Mouse (Mus musculus) gastrocnemius, postnatal 25 days (tissue): Measurements from ENCODE around the gene Mgat4a. TPM values are rescaled to one million over a fixed set of nuclear protein-coding genes. Genes with fewer than 3 reads are reported as not detected.

Experiments
- DNase-seq: peaks from one replicate; pipeline ENCODE4 v3.0.0; 2022
- long read RNA-seq, 2 experiments: library from polyadenylated mRNA; stranded (forward); transcript quantifications; one replicate each; pipeline ENCODE4 v2.0.0; 2021
- total RNA-seq, 2 experiments: library from RNA; stranded (reverse); gene quantifications; 1 replicate in 1 of 2; 2 replicates in 1 of 2; pipeline ENCODE4 v1.2.3; 2021

Gene Mgat4a
- 1 to 10 TPM; 3.5 to 4.6 TPM for total RNA-seq
- long read RNA-seq, experiment 1 = 0 reads
- long read RNA-seq, experiment 2, partial matches to known transcripts = 0 of 2 reads
- long read RNA-seq, experiment 2, other reads (novel, unspliced or antisense) = 2 of 2 reads

- DNase-seq = peak; percentile 93
Observed at GRCm38 (mm10) chr1:37540810-37541658, at the start of gene Mgat4a. Gene Mgat4a, minus strand, starts transcription at chr1:37541016.

- DNase-seq = peak; percentile 61
Observed at GRCm38 (mm10) chr1:37585809-37586480, 45.1 kb upstream of the Mgat4a start.

- DNase-seq = no peak
Observed at GRCm38 (mm10) chr1:37583795-37584464, 43.1 kb upstream of the Mgat4a start.

GRCm38 (mm10) chr1:37583167-37583566 is 42.4 kb upstream of the Mgat4a start:
- no peak for DNase-seq

DNA sequence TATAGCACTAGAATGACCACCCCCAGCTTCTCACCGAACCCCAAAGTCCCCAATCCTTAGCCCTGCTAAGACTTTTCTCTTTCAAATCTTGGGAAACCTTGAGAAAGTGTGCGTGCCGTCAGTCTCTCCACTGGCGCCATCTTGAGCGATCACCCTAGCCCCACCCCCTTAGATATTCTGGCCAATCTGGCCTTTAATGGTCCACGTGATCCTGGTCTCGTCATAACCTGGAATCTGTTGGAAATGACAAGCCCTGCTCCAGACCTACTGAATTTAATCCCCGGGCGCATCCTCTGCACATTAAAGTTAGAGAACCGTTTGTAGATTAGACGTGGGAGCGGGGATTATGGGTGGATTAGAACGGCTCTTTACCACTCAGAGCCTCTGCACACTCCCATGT is 38.9 kb upstream of the Mgat4a start:
- no peak for DNase-seq

- DNase-seq = no peak
Observed at GRCm38 (mm10) chr1:37572528-37573272, 31.9 kb upstream of the Mgat4a start.

- no peak for DNase-seq
Observed at GRCm38 (mm10) chr1:37568379-37568778, 27.6 kb upstream of the Mgat4a start.

GRCm38 (mm10) chr1:37566754-37567153 is 25.9 kb upstream of the Mgat4a start:
- no peak for DNase-seq

GRCm38 (mm10) chr1:37566344-37566743 is 25.5 kb upstream of the Mgat4a start:
- DNase-seq = no peak

DNA sequence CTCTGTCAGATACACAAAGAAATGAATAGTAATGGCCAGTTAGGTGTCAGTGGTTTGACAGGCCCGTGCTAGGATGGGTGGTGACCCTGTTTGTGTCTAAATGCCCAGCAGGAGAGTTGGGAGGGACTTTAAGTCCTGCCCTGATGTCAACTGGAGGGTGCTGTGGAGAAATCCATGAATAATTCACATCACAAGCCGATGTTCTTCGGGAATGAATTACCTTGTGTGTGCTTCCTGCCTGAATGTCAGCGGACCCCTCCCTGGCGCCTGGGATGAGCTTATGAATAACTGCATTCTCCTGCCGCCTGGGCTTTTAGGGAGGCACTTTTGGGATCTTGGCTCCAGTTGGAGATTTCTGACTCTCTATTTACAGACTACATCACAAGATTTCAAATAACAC is 24.6 kb upstream of the Mgat4a start:
- no peak for DNase-seq

GRCm38 (mm10) chr1:37561955-37562354 is 21.1 kb upstream of the Mgat4a start:
- DNase-seq = no peak

DNA sequence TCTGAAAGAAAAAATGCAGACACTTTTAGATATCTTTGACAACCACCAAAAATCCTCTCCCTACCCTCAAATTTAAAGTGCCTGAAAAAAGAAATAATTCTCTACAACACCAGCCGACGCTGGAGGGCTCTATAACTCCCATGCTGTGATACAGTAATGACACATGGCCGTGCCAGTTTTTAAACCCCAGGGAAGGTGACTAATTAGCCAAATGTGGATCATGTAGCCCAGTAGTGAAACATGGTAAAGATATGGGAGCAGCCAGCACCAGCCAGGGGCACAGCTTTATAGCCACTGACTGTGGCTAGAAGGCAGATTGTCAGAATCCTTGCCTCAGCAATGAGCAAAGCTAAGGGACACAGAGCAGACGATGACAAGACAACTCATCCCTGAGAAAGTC is 19.5 kb upstream of the Mgat4a start:
- DNase-seq = no peak

DNA sequence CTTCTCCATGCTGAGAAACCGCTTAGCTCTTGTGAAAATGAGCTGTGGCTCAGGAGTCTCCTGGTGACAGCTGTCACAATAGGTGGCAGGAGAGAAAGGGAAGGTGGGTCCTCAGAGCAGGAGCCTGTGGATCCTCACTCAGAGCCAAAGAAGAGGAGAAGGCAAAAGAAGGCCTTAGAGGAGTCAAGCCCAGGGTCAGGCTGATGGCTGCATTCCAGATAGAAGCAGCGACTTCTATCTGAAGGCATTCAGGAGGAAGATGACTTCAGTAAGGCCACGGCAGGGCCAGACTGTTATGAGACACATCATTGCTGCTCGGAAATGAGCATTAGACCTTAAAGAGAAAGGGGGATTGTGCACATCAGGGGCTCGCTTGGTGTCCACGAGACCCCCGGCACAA is 11.2 kb upstream of the Mgat4a start:
- no peak for DNase-seq

GRCm38 (mm10) chr1:37549501-37549900 is 8.7 kb upstream of the Mgat4a start:
- DNase-seq = no peak

DNA sequence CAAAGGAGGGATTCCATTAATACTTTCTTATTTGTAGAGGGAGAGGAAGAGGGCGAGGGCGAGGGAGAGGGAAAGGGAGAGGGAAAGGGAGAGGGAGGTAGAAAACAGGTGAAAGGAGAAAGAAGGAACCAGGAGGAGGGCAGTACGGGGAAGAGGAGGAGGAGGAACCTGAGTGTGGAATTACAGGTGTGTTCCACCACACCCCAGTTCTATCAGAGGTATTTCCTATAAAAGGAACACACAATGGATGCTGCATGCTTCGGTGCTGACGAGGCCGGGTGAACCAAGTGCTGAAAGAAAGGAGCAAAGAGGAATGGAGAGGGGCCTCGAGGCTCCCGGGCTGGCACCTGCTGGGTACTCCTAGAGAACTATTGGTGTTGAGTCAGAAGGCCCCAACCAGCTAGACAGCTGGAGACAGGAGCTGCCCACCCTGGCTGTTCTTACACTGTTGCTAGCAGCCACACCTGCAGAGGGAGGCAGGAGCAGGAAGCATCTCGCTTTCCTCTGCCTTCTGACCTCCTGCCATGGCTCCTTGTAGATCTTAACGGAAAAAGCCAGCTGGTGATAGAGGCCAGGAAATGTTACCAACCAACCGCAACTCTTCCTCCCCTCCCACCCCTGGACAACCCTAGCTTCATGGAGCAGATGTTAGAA is 5.7 kb upstream of the Mgat4a start:
- peak; percentile 15 for DNase-seq

DNA sequence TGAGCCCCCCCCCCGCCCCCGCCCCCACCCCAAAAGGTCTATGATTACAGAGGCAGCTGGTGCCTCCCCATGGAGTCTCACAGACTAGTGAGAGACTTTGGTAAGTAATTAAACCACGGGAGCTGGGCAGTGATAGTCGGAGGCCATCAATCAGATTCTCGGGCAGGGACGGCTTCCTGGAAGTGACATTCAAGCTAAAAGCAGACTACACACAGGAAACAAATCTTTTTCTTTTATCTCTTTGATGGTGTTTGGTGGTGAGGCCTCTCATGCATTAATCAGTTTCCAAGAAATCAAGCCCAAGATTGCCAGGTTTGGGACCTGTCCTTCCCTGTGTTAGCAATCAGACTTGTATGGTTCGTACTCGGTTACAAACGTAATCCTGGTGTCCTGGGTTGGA is 3.4 kb upstream of the Mgat4a start:
- DNase-seq = no peak

DNA sequence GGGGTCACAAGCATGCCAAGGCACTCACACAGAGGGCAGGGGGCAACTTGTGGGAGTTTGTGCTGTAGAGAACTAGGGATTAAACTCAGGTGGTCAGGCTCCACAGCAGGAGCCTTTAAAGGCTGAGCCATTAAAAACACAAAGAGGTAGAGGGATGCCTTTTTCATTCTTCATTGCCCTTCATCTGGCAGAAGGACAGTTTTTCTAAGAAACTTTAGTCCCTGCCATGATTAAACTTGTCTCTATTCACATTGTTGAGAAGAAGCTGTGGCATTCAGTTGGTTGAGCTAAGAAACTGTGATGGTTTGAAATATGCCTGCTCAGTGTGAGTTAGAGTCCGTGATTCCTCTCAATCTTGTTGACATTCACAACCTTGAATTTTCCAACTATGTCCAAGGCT is 2.2 kb upstream of the Mgat4a start:
- no peak for DNase-seq

DNA sequence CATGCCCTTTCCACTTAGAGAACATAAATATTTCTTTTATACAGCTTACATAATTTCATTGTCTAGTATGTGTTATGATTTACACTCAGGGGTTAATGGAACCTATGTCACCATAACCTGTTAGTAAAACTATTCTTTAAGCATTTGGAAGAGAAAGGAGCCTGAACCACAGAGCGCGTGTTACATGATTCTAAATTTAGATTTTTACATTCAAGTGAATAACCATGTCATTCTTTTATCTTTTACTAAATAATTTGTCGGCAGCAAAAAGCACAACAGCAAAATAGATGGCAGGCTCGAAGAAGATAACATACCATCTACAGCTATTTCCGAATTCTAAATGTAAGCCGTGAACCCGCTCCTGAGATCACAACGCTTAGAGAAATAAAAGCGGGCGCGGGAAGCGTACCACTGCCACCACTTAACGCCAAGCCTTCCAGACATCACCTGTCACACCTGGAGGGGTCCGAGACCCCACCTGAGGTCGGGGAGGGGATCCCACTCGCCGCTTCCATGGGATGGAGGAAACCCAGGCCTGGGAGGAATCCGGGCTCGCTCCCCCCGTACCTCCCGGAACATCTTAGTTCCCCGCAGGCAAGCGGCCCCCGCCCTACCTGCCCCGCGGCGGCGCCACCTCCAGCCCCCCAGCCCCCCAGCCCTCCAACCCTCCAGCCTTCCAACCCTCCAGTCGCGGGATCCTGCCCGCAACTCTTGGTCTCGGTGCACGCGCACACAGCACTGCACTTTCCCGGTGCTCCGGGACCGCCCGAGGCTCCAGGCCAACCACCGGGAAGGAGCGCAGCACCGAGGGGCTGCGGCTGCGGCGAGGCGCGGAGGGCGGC is 627 bp downstream of the Mgat4a start:
- peak; percentile 29 for DNase-seq

GRCm38 (mm10) chr1:37534532-37535108 is 6.2 kb downstream of the Mgat4a start:
- DNase-seq = no peak

- no peak for DNase-seq
Observed at GRCm38 (mm10) chr1:37533181-37533580, 7.6 kb downstream of the Mgat4a start.
